Mouse (Mus musculus): ENCODE data around the gene Pknox2.
A peak's percentile ranks its signal among the peaks of the same experiment; 100 is the strongest.

Gene Pknox2

GRCm38 (mm10) chr9:37008090-37008489, 139.1 kb downstream of the Pknox2 start:
- Histone ChIP-seq H3K27me3 (ENCODE audit: insufficient read depth, low read length) (peaks cover 13% of the 10 kb centered on the region), H3K4me3 (replicated peaks; ENCODE audit: low read length) (no peak overlapping the region)
- TF ChIP-seq POU5F1 (IDR thresholded peaks at IDR 0.05; ENCODE audit: borderline replicate concordance, low read length) (no peak), CTCF (conservative IDR thresholded peaks at IDR 0.05; ENCODE audit: low read length) (no peak), NANOG (IDR thresholded peaks at IDR 0.05; ENCODE audit: borderline replicate concordance, low read length) (no peak)

GRCm38 (mm10) chr9:37004676-37005075, 142.5 kb downstream of the Pknox2 start:
- H3K4me3 ChIP-seq (replicated peaks; ENCODE audit: low read length): no peak overlapping the region
- H3K9me3 ChIP-seq (ENCODE audit: low read length): no peaks in the 10 kb centered on the region
- TF ChIP-seq CTCF (conservative IDR thresholded peaks at IDR 0.05; ENCODE audit: low read length): no peak
- TF ChIP-seq NANOG (IDR thresholded peaks at IDR 0.05; ENCODE audit: borderline replicate concordance, low read length): peak; percentile 7; the same call in 1 of the 2 replicates
- peaks cover 49% of the 10 kb centered on the region for H3K4me1 ChIP-seq (replicated peaks; ENCODE audit: low read depth, low read length)
- H3K27me3 ChIP-seq (ENCODE audit: insufficient read depth, low read length): peaks cover 26% of the 10 kb centered on the region
- no peaks in the 10 kb centered on the region for H3K36me3 ChIP-seq (ENCODE audit: insufficient read depth, low read length)

More at GRCm38 (mm10) chr9:37008090-37008489, 139.1 kb downstream of the Pknox2 start:
- Histone ChIP-seq H3K9me3 (ENCODE audit: low read length) (no peaks in the 10 kb centered on the region), H3K4me1 (replicated peaks; ENCODE audit: low read depth, low read length) (peaks cover 40% of the 10 kb centered on the region), H3K36me3 (ENCODE audit: insufficient read depth, low read length) (no peaks in the 10 kb centered on the region)

- Histone ChIP-seq H3K27me3 (ENCODE audit: insufficient read depth, low read length) (peaks cover 33% of the 10 kb centered on the region), H3K4me1 (replicated peaks; ENCODE audit: low read depth, low read length) (peaks cover 49% of the 10 kb centered on the region), H3K9me3 (ENCODE audit: low read length) (no peaks in the 10 kb centered on the region), H3K4me3 (replicated peaks; ENCODE audit: low read length) (no peak overlapping the region), H3K36me3 (ENCODE audit: insufficient read depth, low read length) (no peaks in the 10 kb centered on the region)
- TF ChIP-seq CTCF (conservative IDR thresholded peaks at IDR 0.05; ENCODE audit: low read length) (no peak), NANOG (IDR thresholded peaks at IDR 0.05; ENCODE audit: borderline replicate concordance, low read length) (no peak), POU5F1 (IDR thresholded peaks at IDR 0.05; ENCODE audit: borderline replicate concordance, low read length) (no peak)
Observed at GRCm38 (mm10) chr9:37001935-37002535, 145.2 kb downstream of the Pknox2 start.

- Histone ChIP-seq H3K9me3 (ENCODE audit: low read length) (no peaks in the 10 kb centered on the region), H3K36me3 (ENCODE audit: insufficient read depth, low read length) (no peaks in the 10 kb centered on the region), H3K4me1 (replicated peaks; ENCODE audit: low read depth, low read length) (peaks cover 31% of the 10 kb centered on the region), H3K27me3 (ENCODE audit: insufficient read depth, low read length) (peaks cover 37% of the 10 kb centered on the region), H3K4me3 (replicated peaks; ENCODE audit: low read length) (no peak overlapping the region)
- TF ChIP-seq POU5F1 (IDR thresholded peaks at IDR 0.05; ENCODE audit: borderline replicate concordance, low read length): no peak
Observed at GRCm38 (mm10) chr9:36999393-36999792, 147.8 kb downstream of the Pknox2 start.

GRCm38 (mm10) chr9:36990626-36991368, 156.4 kb downstream of the Pknox2 start:
- TF ChIP-seq CTCF (conservative IDR thresholded peaks at IDR 0.05; ENCODE audit: low read length) (no peak), NANOG (IDR thresholded peaks at IDR 0.05; ENCODE audit: borderline replicate concordance, low read length) (no peak), POU5F1 (IDR thresholded peaks at IDR 0.05; ENCODE audit: borderline replicate concordance, low read length) (no peak)
- Histone ChIP-seq H3K4me3 (replicated peaks; ENCODE audit: low read length) (no peak overlapping the region), H3K27me3 (ENCODE audit: insufficient read depth, low read length) (peaks cover 24% of the 10 kb centered on the region), H3K9me3 (ENCODE audit: low read length) (no peaks in the 10 kb centered on the region), H3K36me3 (ENCODE audit: insufficient read depth, low read length) (no peaks in the 10 kb centered on the region), H3K4me1 (replicated peaks; ENCODE audit: low read depth, low read length) (no peaks in the 10 kb centered on the region)

GRCm38 (mm10) chr9:36989991-36990390, 157.2 kb downstream of the Pknox2 start:
- Histone ChIP-seq H3K36me3 (ENCODE audit: insufficient read depth, low read length) (no peaks in the 10 kb centered on the region), H3K27me3 (ENCODE audit: insufficient read depth, low read length) (peaks cover 24% of the 10 kb centered on the region), H3K4me1 (replicated peaks; ENCODE audit: low read depth, low read length) (no peaks in the 10 kb centered on the region), H3K4me3 (replicated peaks; ENCODE audit: low read length) (no peak overlapping the region), H3K9me3 (ENCODE audit: low read length) (no peaks in the 10 kb centered on the region)
- no peak for TF ChIP-seq CTCF (conservative IDR thresholded peaks at IDR 0.05; ENCODE audit: low read length)
- TF ChIP-seq POU5F1 (IDR thresholded peaks at IDR 0.05; ENCODE audit: borderline replicate concordance, low read length): no peak
- no peak for TF ChIP-seq NANOG (IDR thresholded peaks at IDR 0.05; ENCODE audit: borderline replicate concordance, low read length)

- Histone ChIP-seq H3K36me3 (ENCODE audit: insufficient read depth, low read length) (no peaks in the 10 kb centered on the region), H3K4me1 (replicated peaks; ENCODE audit: low read depth, low read length) (no peaks in the 10 kb centered on the region), H3K27me3 (ENCODE audit: insufficient read depth, low read length) (peaks cover 6% of the 10 kb centered on the region; the same call in 1 of the 2 replicates), H3K4me3 (replicated peaks; ENCODE audit: low read length) (no peak overlapping the region), H3K9me3 (ENCODE audit: low read length) (no peaks in the 10 kb centered on the region)
- TF ChIP-seq POU5F1 (IDR thresholded peaks at IDR 0.05; ENCODE audit: borderline replicate concordance, low read length): no peak
Observed at GRCm38 (mm10) chr9:36985233-36985632, 162.0 kb downstream of the Pknox2 start.

- Histone ChIP-seq H3K36me3 (ENCODE audit: insufficient read depth, low read length) (no peaks in the 10 kb centered on the region), H3K9me3 (ENCODE audit: low read length) (no peaks in the 10 kb centered on the region), H3K4me1 (replicated peaks; ENCODE audit: low read depth, low read length) (peaks cover 19% of the 10 kb centered on the region), H3K27me3 (ENCODE audit: insufficient read depth, low read length) (peaks cover 22% of the 10 kb centered on the region), H3K4me3 (replicated peaks; ENCODE audit: low read length) (no peak overlapping the region)
- TF ChIP-seq NANOG (IDR thresholded peaks at IDR 0.05; ENCODE audit: borderline replicate concordance, low read length) (no peak), CTCF (conservative IDR thresholded peaks at IDR 0.05; ENCODE audit: low read length) (peak; percentile 41)
Observed at GRCm38 (mm10) chr9:36976596-36977362, 170.4 kb downstream of the Pknox2 start.

Data from E14TG2a.4 (cell line).